Mouse (Mus musculus) gastrocnemius, postnatal 4 days (tissue): Measurements from ENCODE around the gene Atp5mpl. TPM values are rescaled to one million over a fixed set of nuclear protein-coding genes. Genes with fewer than 3 reads are reported as not detected.
"Not testable (repeated sequence)": the region's sequence is repeated elsewhere in the genome, so short reads cannot be mapped to it uniquely, and the experiment has no call there.

Source experiments
- DNase-seq, 2 experiments: peaks; one replicate each; pipeline ENCODE4 v3.0.0; 2021 to 2022; ENCODE audit warnings: low spot score in 2 of 2, mixed read lengths in 2 of 2
- total RNA-seq, 2 experiments: library from RNA; stranded (reverse); gene quantifications; 2 replicates each; pipeline ENCODE4 v1.2.3; 2021

Atp5mpl gene
- total RNA-seq, 2 experiments from 2014 or later = 830 to 852 TPM

DNA sequence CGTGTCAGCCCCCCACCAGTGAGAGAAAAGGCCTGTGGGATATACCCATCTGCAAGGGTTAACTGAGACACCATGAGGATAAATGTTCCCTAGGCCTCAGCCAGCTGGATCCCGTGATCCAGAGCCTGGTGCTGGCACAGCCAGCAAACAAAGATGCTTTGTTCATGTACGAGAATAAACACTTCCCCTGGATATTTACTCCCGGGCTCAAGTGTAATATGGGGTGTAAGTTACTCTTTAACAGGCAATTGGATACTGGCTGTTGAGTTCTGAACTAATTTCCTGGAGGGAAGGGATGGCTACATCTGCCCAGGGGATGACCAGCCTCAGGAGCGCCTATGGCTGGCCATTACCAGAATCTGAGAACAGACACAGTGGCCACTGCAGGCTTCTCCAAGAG lies 15.1 kb downstream of the Atp5mpl start:
- DNase-seq = no peak

DNA sequence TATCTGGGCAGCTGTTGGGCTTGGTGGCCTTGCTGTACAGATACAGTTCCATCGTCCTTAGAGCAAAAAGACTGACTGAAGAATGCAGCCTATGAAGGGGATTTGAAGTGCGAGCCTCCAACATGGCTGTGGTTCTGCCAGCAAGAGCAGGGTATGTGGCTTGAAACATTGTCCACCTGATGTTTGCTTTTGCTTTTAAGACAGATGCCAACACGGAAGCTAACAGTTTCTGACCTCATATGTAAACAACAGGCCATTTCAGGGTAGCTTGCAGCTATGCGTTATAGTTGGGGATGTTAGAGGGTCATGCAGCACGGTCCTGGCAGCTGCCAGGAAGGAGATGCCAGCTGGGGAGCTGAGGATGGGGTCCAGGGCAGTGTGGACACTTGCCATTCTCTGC lies 16.3 kb downstream of the Atp5mpl start:
- DNase-seq = no peak

DNA sequence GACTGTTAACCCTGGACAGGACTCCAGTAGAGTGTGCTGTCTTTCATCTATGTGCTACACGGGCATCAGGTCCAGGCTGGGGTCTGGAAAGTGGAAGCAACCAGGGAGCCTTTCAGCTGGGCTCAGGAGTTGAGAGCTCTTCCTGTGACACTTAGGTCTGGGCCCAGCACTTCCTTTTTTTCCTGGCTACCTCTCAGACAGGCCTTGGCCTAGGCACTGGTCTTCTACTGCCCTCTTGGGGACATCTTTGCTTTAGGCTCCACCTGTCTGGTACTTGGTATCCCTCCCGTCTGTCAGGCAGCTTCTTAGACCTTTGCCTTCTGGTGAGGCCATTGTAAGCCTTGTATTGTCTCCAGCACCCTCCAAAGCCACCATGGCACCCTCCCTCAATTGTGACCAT lies 20.1 kb downstream of the Atp5mpl start:
- no peak for DNase-seq

DNA sequence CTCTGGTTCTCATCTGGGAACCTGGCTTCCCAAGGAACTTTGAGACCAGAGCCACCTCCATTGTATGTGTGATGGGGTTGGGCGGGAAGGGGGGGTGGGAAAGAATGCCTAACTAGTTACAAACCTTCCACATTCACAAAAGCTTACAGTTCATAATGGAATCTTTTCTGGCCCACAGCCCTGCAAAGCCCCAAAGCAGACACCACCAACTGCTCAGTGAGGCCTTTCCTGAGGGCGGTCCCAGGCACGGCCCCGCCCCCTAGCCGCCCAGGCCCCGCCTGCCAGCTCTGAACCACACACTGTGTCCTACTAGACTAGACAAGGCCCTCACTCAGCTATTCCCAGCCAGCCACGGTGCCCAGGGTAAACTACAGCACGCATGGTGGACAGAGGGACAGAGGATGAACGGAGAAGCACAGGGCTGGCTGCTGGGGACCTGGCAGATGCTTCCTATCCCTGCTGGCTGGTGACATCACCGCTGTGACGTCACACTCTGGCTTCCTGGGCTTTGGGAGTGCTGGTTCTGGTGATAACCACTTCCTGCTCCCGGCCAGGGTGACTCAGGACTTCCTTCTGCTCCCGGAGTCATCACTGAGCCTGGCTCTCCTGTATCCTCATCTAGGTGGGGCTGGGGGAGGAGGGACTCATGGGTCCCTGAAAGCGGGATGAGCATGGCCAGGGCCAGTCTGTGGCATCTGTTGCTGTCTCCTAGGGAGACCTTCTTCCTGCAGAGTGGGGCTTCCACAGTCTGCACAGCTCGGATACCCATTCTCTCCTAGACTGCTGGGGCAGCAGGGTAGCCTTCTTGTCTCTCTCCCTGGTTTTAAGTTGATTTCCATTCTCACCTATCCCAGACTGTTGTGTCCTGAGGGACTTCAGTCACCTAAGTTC lies 20.8 kb downstream of the Atp5mpl start:
- DNase-seq = not testable (repeated sequence)

DNA sequence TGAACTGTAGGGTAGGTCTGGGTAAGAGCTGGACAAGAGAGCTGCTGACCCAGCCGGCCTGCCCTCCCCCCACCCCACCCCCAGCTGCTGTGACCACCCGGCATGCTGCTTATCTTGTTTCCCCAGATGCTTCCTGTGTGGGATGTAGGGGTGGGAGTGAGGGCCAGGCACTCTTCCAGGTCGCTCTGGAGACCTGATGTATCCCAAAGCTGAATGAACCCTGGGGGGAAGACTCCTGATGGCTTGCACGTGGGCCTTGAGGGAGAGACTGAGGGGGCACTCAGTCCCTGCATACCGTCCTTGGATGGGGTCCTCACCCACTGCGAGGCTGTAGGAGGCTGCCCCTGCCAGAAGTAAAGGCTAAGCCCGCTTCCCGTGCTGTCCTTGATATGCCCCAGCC lies 21.7 kb downstream of the Atp5mpl start:
- no peak for DNase-seq

DNA sequence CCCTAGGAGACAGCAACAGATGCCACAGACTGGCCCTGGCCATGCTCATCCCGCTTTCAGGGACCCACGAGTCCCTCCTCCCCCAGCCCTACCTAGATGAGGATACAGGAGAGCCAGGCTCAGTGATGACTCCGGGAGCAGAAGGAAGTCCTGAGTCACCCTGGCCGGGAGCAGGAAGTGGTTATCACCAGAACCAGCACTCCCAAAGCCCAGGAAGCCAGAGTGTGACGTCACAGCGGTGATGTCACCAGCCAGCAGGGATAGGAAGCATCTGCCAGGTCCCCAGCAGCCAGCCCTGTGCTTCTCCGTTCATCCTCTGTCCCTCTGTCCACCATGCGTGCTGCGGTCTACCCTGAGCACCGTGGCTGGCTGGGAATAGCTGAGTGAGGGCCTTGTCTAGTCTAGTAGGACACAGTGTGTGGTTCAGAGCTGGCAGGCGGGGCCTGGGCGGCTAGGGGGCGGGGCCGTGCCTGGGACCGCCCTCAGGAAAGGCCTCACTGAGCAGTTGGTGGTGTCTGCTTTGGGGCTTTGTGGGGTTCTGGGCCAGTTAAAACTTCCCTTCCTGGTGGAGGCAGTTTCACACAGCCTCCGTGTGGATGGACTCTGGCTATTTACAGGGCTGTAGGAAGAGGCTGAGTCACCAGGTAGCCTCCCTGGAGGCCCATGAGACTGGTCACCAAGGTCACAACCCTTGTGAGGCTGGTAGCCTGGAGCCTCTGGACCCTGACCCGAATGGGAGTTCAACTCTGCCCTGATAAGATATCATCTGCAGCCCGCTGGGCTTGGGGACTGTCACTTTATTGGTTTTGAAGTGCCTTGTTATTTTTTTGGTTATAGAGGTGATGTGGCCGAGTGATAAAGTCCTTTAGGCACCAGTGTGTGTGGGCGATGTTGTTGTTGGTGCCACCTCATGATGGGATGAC lies 22.5 kb downstream of the Atp5mpl start:
- DNase-seq = not testable (repeated sequence)

DNA sequence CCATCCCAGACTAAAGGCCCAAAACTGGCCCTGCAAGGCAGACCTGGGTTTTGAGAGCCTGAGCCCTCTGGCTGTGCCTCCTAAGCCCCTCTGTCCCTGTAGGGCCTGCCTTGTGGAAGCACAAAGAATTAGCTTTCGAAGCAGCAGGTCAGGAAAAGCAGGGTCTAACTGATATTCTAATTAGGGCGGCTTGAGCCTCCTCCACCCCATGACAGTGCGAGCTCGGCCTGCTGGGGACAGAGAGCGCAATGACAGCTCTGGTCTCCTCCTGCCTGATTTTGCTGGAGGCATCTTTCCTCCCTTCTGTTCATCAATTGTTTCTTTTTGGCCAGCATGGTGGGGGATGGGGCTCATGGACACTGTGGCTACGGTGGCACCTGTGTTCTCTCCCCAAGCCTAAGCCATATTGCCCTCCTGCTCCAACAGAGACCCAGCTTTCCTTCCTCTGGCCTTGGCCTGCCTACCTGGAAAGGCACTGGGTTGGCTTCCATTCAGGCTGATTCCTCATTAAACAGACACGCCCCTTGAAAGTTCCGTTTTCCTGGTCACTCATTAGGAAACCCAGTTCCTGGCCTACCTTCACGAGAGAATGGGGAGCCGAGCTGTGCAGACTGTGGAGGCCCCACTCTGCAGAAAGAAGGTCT lies 23.2 kb downstream of the Atp5mpl start:
- DNase-seq = no peak

DNA sequence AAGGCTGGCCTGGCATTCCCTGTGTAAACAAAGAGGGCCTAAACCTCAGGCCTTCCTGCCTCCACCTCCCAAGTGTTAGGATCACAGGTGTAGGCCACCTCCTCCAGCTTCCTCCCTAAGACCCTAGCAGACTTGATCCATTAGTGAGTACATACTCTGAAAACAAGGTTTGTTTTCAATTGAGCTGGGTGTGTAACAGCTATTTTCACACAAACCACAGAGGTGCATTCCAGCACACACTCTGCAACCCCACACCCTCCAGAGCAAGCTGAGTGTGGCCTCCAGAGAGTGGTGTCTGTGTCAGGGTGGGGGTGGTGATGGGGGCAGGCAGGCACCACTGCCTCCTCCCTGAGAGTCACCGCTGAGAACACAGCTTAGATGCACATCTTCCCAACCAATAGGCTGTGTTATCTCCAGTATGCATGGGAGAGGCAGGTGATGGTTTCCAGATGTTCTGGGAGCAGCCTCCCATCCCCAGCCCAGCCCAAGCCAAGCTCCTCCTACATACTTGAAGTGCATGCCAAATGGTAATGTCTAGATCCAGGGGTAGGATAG lies 28.1 kb downstream of the Atp5mpl start:
- DNase-seq = no peak

DNA sequence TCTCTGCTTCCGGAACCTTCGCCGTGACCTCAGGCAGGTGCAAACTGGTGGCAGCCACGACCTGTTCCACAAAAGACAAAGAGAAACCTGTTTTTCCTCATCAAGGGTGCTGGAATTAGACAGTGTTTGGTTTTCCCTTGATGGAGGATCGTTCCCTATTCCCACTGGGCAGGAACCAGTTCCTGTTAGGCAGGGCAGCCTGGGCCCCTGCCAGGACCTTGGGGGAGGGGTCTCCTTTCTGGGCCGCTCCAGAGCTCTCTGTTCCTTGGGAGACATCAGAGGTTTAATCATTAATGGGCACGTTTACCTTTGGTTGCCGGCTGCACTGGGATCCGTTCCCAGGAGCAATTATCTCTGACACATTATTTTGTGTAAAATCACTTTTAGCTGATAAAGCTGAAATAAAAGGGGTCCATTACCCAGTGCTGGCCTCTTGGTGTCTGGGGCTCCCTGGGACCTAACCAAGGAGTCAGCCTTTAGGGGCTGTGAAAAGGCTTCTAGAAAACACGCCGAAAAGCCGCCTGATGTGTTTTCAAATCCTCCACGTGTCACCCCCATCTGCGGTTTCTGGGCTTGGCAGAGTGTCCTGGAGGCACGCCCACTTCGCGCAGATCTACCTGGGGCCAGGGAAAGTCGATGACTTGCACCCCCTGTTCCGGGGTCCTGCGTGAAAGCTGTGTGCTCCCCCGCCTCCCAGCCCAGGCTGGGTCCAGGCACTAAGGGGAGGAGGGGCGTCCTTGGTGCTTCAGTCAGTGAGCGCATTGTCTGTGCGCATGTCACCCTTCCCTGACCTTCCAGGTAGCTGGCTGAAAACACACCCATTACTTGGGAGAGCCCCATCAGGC lies 29.8 kb downstream of the Atp5mpl start:
- DNase-seq = no peak

DNA sequence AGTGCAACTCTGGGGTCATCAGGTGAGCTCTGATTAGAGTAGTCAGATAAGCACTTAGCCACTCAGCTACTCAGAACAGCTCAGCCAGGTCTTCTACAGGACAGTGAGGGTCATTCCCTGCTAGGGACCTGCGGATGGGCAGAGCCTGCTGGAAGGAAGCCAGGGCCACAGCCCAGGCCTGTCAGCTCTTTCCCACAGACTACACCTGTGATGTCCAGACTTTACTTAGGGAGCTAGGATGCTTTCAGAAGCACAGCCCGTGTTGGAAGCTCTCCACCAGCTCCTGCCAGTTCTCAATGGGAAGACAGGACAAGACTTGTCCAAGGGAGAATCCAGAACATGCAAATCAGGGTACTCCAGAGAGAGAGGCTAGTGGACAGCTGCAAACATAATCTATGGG lies 32.8 kb downstream of the Atp5mpl start:
- DNase-seq = no peak

DNA sequence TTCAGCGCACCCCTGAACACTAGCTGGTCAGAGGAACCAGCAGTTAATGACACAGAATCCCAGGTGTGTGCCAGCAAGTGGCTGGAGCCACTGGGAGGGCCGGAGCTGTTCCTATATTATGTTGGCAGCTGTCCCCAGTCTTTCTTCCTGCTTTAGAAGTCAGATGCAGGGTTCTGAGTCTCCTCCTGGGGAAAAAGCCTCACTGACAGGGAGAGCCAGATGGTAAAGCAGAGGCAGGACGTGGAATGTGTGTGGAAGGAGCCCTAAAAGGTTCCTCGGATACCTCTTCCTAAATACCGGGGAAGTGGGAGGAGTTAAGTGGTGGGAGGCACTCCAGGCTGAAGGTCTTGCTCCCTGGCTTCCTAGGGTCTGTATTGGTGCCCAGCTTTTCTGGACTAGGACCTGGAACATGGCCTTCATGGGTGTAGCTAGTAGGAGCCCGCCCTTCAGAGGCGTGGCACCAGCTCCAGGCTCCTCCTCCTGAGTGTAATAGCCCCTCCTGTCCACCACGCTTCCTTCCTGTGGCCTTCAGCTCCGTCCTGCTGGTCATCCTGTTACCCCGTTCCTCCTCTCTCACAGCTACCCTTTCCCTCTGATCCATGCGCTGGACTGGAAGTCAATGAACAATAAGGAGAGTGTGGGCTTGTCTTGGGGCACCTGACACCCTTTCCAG lies 33.6 kb downstream of the Atp5mpl start:
- DNase-seq = no peak

DNA sequence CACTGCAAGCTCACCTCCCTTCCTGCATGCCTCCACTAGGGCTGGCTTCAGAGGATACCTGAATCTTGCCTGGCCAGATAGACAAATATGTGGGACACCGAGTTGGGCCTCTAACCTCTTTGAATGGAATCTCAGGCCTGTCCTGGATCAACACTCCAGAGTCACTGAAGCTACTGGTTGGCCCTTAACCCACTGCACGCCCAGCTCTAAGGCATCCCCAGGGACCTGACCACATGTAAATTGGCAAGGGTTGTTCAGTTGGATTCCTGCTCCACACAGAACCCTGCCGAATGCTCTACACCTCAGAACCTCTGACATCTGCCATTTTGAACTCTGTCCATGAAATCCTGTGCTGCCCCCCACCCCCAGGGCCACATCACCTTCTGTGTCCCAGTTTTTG lies 34.3 kb downstream of the Atp5mpl start:
- no peak for DNase-seq

DNA sequence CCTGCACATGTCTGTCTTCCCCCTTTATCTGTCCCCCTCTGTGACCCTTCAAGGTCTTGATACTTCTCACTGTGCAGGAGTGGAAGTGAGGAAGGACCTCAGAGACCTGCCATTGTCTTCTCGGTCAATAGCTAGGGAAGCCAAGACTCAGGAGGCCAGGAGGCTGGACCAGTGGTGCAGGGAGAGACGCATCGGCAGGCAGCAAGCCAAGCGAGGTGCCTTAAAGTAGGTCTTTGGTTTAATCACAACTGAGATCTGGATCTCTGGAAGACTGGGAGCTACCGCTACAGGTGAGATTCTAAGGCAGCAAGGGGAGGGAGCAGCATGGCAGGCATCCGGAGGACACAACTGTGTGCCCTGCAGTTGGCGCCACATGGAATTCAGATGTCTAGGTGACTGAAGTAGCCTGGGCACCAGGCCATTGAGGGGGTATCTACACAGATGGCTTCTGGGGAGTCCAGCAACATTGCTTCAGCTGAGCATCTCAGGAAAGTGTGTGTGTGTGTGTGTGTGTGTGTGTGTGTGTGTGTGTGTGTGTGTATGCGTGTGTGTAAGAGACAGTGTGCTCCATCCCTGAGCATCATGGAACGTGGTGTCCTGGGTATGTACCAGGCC lies 35.3 kb downstream of the Atp5mpl start:
- no peak for DNase-seq

DNA sequence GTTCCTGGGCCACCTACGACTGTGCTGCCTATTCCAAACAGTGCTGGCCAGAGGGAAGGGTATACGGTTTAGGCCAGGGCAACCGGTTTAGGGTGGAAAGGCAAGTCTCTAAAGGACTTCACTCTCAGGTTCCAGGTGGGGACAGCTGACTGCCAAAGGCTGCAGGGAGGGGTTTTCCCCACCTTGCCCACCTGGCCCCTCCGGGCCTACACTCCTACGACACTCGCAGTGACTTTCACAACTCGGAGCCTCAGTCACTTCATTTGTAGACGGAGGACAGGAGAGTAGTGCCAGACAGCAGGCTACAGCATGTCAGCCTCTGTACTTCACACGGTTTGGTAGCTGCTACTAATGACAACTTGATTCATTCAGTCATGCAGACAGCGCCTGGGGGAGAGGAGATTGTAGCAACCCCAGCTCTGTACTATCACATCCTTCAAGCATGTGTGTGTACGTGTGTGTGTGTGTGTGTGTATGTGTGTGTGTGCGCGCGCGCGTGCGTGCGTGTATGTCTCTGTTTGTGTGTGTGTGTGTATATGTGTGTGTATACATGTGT lies 38.3 kb downstream of the Atp5mpl start:
- DNase-seq = no peak

DNA sequence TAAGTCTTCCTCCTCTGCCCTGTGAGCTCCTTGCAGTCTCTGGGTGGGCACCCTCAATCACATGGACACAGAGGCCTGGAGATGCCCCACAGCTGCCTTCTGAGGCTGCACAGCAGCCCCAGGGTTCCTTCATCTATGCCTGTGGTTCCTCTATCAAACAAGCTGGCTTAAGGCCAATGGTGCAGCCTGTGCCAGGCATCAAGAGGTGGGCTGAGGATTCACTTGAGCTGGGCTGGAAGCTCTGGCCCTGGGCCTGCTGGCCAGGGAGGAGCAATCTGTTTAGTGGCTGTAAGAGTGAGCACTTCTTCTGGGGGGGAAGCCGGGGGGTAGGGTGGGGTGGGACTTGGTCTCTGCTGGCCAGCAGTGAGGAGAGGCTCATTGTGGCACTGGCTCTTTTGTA lies 39.4 kb downstream of the Atp5mpl start:
- no peak for DNase-seq

DNA sequence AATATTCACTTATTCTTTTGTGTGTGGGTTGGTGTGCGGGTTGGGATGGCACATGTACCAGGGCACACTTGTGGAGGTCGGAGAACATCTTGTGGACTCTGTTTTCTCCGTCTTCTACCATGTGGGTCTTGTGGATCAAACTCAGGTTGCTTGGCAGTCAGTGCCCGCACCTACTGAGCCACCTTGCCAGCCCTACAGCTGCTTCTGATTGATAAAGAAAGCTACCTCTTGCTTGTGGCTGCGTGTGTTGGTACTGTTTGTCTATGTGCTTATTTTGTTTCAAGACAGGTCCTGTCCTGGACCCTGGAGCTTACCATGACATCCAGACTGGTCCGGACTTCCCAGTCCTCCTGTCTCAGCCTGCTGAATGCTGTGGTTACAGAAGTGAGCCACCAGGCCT lies 43.7 kb downstream of the Atp5mpl start:
- DNase-seq = no peak

DNA sequence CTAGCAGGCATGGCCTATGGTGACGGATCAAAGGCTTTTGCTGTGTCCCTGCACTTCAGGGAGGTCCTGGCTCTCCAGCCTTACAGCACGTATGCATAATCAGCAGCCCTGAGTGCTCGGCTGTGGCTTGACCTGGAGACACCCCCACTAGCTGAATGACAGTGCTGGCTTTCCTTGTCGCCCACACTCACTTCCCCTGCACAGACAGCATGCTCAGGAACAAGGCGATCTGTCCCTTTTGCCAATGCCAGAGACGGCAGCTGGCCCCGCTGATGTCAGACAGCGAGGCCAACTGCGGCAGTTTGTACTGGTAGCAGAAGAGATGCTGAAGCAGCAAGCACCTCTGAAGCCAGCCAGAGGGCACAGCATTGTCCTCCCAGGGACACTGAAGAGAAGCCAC lies 46.7 kb downstream of the Atp5mpl start:
- no peak for DNase-seq

DNA sequence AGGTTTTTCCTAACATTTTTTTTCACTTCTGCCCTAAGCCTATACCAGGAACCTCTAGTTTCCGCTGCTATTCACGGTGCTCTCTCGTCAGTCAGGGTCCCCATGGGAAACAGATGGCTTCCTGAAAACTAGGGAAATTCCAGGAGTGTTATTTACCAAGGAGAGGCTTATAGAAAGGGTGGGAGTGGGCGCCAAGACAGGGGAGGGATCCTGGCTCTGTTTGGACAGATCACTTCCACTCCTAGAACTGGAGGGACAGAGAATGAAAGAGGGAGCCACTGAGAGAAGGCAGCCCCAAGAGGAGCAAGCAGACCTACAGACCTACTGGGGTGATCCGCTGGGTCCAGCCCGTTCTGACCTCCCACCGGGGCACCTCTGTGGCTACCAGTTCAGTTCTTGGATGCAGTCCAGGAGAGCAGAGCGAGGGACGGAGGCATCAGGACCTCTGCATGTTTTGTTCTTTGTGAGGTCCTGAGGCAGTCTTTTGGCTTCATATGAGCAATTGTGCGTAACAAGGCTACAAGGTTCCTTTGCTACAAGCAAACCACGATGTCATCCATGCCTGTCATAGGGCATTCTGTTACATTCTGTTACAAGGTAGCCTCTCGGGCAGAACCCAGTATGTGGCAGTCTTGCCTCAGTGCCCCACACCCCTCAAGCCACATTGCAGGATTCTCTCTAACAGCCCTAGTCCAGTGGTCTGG lies 50.1 kb downstream of the Atp5mpl start:
- DNase-seq = no peak
